Mouse (Mus musculus) thymus, adult 2 months (tissue): Measurements from ENCODE around the gene Aig1.

ENCODE experiments used
- CTCF ChIP-seq: fragments of 200-500 bp; IDR thresholded peaks from 2 replicates; pipeline ENCODE4 v1.5.1; 2012; ENCODE audit warnings: mild to moderate bottlenecking, control low read depth, low read length, moderate library complexity, borderline replicate concordance; ENCODE audit not compliant: control insufficient read depth, poor library complexity, insufficient read depth; ENCODE audit errors: extremely low read depth
- POLR2A ChIP-seq: fragments of 200-500 bp; IDR thresholded peaks from 2 replicates; pipeline ENCODE4 v1.6.1; 2012; ENCODE audit warnings: mild to moderate bottlenecking, low read length, control low read depth, moderate library complexity; ENCODE audit not compliant: control insufficient read depth, poor library complexity, insufficient read depth; ENCODE audit errors: extremely low read depth

GRCm38 (mm10) chr10:13675033-13675379 is 193.8 kb downstream of the Aig1 start:
- TF ChIP-seq POLR2A: no peak
- TF ChIP-seq CTCF: no peak
